Mouse (Mus musculus) c-Kit-positive CD71-negative TER-119-negative erythroid progenitor cells, embryonic 14.5 days (primary cell): Measurements from ENCODE around the gene Phf21a.

Source experiments
- DNase-seq: peaks from one replicate; pipeline ENCODE4 v3.0.0-alpha.2; 2013; ENCODE audit warnings: low read depth

Gene Phf21a

GRCm38 (mm10) chr2:92182146-92182756, 89.3 kb downstream of the Phf21a start:
- no peak for DNase-seq

- DNase-seq, result peak; percentile 65
Measured at GRCm38 (mm10) chr2:92182981-92183501, 90.1 kb downstream of the Phf21a start.

- peak; percentile 62 for DNase-seq
Measured at GRCm38 (mm10) chr2:92183613-92184076, 90.7 kb downstream of the Phf21a start.

- no peak for DNase-seq
Measured at GRCm38 (mm10) chr2:92184077-92184921, 91.4 kb downstream of the Phf21a start.

- DNase-seq, result no peak
Measured at GRCm38 (mm10) chr2:92185062-92185765, 92.3 kb downstream of the Phf21a start.

GRCm38 (mm10) chr2:92185766-92186450, 93.0 kb downstream of the Phf21a start:
- no peak for DNase-seq

- DNase-seq, result no peak
Measured at GRCm38 (mm10) chr2:92187061-92187460, 94.1 kb downstream of the Phf21a start.

- DNase-seq, result no peak
Measured at GRCm38 (mm10) chr2:92188744-92189143, 95.8 kb downstream of the Phf21a start.

GRCm38 (mm10) chr2:92190960-92191359, 98.0 kb downstream of the Phf21a start:
- DNase-seq, result no peak

GRCm38 (mm10) chr2:92191826-92192581, 99.1 kb downstream of the Phf21a start:
- DNase-seq, result no peak

GRCm38 (mm10) chr2:92198126-92198525, 105.2 kb downstream of the Phf21a start:
- no peak for DNase-seq

- no peak for DNase-seq
Measured at GRCm38 (mm10) chr2:92198747-92199146, 105.8 kb downstream of the Phf21a start.

- no peak for DNase-seq
Measured at GRCm38 (mm10) chr2:92199562-92200286, 106.8 kb downstream of the Phf21a start.

- DNase-seq, result no peak
Measured at GRCm38 (mm10) chr2:92202319-92203040, 109.6 kb downstream of the Phf21a start.

GRCm38 (mm10) chr2:92205010-92205639, 112.2 kb downstream of the Phf21a start:
- no peak for DNase-seq

- DNase-seq, result no peak
Measured at GRCm38 (mm10) chr2:92210409-92210808, 117.5 kb downstream of the Phf21a start.

GRCm38 (mm10) chr2:92221431-92221830, 128.5 kb downstream of the Phf21a start:
- DNase-seq, result no peak

- DNase-seq, result no peak
Measured at GRCm38 (mm10) chr2:92225592-92225991, 132.7 kb downstream of the Phf21a start.

- DNase-seq, result no peak
Measured at GRCm38 (mm10) chr2:92229973-92230372, 137.1 kb downstream of the Phf21a start.
